Mouse (Mus musculus) MEL (cell line): ENCODE measurements around the gene A930018P22Rik.

Source experiments
- BHLHE40 ChIP-seq: IDR thresholded peaks from 2 replicates; pipeline ENCODE4 v1.6.1; 2012; ENCODE audit warnings: low read depth, mild to moderate bottlenecking, inconsistent platforms, low read length, improper control_type of control experiment, borderline replicate concordance
- CTCF ChIP-seq, 3 experiments: IDR thresholded peaks in 2 of 3; conservative IDR thresholded peaks in 1 of 3; 2 replicates each; pipeline ENCODE4 v1.5.1; 2011 to 2012; ENCODE audit warnings: low read length in 3 of 3, low read depth in 2 of 3, mild to moderate bottlenecking in 2 of 3, improper control_type of control experiment in 1 of 3, inconsistent platforms in 1 of 3, mixed read lengths in 1 of 3, moderate library complexity in 1 of 3; ENCODE audit not compliant: control insufficient read depth in 1 of 3, insufficient read depth in 1 of 3, poor library complexity in 1 of 3, severe bottlenecking in 1 of 3
- E2F4 ChIP-seq: IDR thresholded peaks from 2 replicates; pipeline ENCODE4 v1.6.1; 2011; ENCODE audit warnings: low read depth, low read length, improper control_type of control experiment, borderline replicate concordance
- GABPA ChIP-seq: IDR thresholded peaks from 2 replicates; pipeline ENCODE4 v1.6.1; 2012; ENCODE audit warnings: low read depth, mild to moderate bottlenecking, inconsistent platforms, low read length, improper control_type of control experiment, moderate library complexity
- GATA1 ChIP-seq: IDR thresholded peaks from 2 replicates; pipeline ENCODE4 v1.6.1; 2011; ENCODE audit warnings: low read depth, low read length, improper control_type of control experiment
- MAFK ChIP-seq: IDR thresholded peaks from 2 replicates; pipeline ENCODE4 v1.6.1; 2011; ENCODE audit warnings: low read depth, mild to moderate bottlenecking, low read length, improper control_type of control experiment, borderline replicate concordance
- MAX ChIP-seq: IDR thresholded peaks from 2 replicates; pipeline ENCODE4 v1.6.1; 2011; ENCODE audit warnings: low read length, improper control_type of control experiment
- POLR2A ChIP-seq, 2 experiments: IDR thresholded peaks; 2 replicates each; pipeline ENCODE4 v1.6.1; 2011 to 2012; ENCODE audit warnings: low read length in 2 of 2, mild to moderate bottlenecking in 2 of 2, control low read depth in 1 of 2, improper control_type of control experiment in 1 of 2, low read depth in 1 of 2, moderate library complexity in 1 of 2; ENCODE audit not compliant: control insufficient read depth in 1 of 2, insufficient read depth in 1 of 2, poor library complexity in 1 of 2
- POLR2AphosphoS2 ChIP-seq: IDR thresholded peaks from 2 replicates; pipeline ENCODE4 v1.6.1; 2011; ENCODE audit warnings: low read length, improper control_type of control experiment
- POLR2AphosphoS5 ChIP-seq: IDR thresholded peaks from 2 replicates; pipeline ENCODE4 v1.6.1; 2012; ENCODE audit warnings: low read depth, borderline replicate concordance, mild to moderate bottlenecking, inconsistent platforms, low read length, moderate library complexity, mixed read lengths
- TAL1 ChIP-seq: IDR thresholded peaks from 2 replicates; pipeline ENCODE4 v1.6.1; 2012; ENCODE audit warnings: mild to moderate bottlenecking, inconsistent platforms, low read length, moderate library complexity, mixed read lengths
- UBTF ChIP-seq: IDR thresholded peaks from 2 replicates; pipeline ENCODE4 v1.6.1; 2012; ENCODE audit warnings: low read depth, mild to moderate bottlenecking, inconsistent platforms, low read length, improper control_type of control experiment, moderate library complexity, borderline replicate concordance; ENCODE audit not compliant: insufficient read depth

- TF ChIP-seq CTCF (IDR thresholded peaks at IDR 0.05 in 2 of 3, conservative IDR thresholded peaks at IDR 0.05 in 1 of 3; ENCODE audit: control insufficient read depth in 1 of 3, insufficient read depth in 1 of 3, low read depth in 2 of 3, low read length in 3 of 3, poor library complexity in 1 of 3, severe bottlenecking in 1 of 3): no peak
- no peak for TF ChIP-seq BHLHE40
- TF ChIP-seq MAFK: no peak
- TF ChIP-seq GABPA: no peak
- TF ChIP-seq E2F4: no peak
- no peak for TF ChIP-seq UBTF
- TF ChIP-seq POLR2A (IDR thresholded peaks at IDR 0.05; ENCODE audit: control insufficient read depth in 1 of 2, insufficient read depth in 1 of 2, low read depth in 1 of 2, low read length in 2 of 2, poor library complexity in 1 of 2): no peak
- TF ChIP-seq MAX: no peak
- TF ChIP-seq POLR2AphosphoS2: no peak
- no peak for TF ChIP-seq GATA1
- no peak for TF ChIP-seq POLR2AphosphoS5
- no peak for TF ChIP-seq TAL1
Measured at GRCm38 (mm10) chr2:104132266-104132859, 9.8 kb downstream of the A930018P22Rik start.
